Mouse (Mus musculus): Measurements from ENCODE around the gene Slc6a17. TPM values are rescaled to one million over a fixed set of nuclear protein-coding genes. Genes with fewer than 3 reads are reported as not detected.
A peak's percentile ranks its signal among the peaks of the same experiment; 100 is the strongest.

Slc6a17 gene
- polyA plus RNA-seq, 1 experiment from 2014 or later = 3.5 TPM

- H3K27ac ChIP-seq (ENCODE audit: low read depth, low read length) = no peak overlapping the region
- H3K4me1 ChIP-seq (replicated peaks; ENCODE audit: control insufficient read depth, insufficient read depth, low read length) = 0 out of 2 replicates have a peak, but pooled peaks cover 5% of the 10 kb centered on the region
- DNase-seq (ENCODE audit: low spot score) (no peak), ATAC-seq (ENCODE audit: low FRiP score) (no peak)
- H3K4me2 ChIP-seq (replicated peaks; ENCODE audit: low read depth, low read length) = no peak overlapping the region
- H3K9me3 ChIP-seq (ENCODE audit: control insufficient read depth, low read length) = no peaks in the 10 kb centered on the region
- H3K36me3 ChIP-seq (ENCODE audit: control insufficient read depth, insufficient read depth, low read length) = no peaks in the 10 kb centered on the region
- H3K4me3 ChIP-seq (ENCODE audit: low read depth, low read length) = no peak overlapping the region
- WGBS = 75% methylated on average over 4 of the region's 4 CpGs
- no peaks in the 10 kb centered on the region; the same call in 1 of the 2 replicates for H3K27me3 ChIP-seq (ENCODE audit: control insufficient read depth, insufficient read depth, low read length)
- no peak overlapping the region for H3K9ac ChIP-seq (ENCODE audit: low read depth, low read length)
Observed at GRCm38 (mm10) chr3:107533532-107533931, 15.7 kb upstream of the Slc6a17 start.

GRCm38 (mm10) chr3:107530581-107530980 is 12.8 kb upstream of the Slc6a17 start:
- Histone ChIP-seq H3K36me3 (ENCODE audit: control insufficient read depth, insufficient read depth, low read length) (no peaks in the 10 kb centered on the region), H3K27me3 (ENCODE audit: control insufficient read depth, insufficient read depth, low read length) (no peaks in the 10 kb centered on the region), H3K4me3 (ENCODE audit: low read depth, low read length) (no peak overlapping the region), H3K4me2 (replicated peaks; ENCODE audit: low read depth, low read length) (no peak overlapping the region), H3K27ac (ENCODE audit: low read depth, low read length) (no peak overlapping the region), H3K4me1 (replicated peaks; ENCODE audit: control insufficient read depth, insufficient read depth, low read length) (0 out of 2 replicates have a peak, but pooled peaks cover 2% of the 10 kb centered on the region), H3K9ac (ENCODE audit: low read depth, low read length) (no peak overlapping the region), H3K9me3 (ENCODE audit: control insufficient read depth, low read length) (no peaks in the 10 kb centered on the region)
- ATAC-seq (ENCODE audit: low FRiP score) = no peak
- WGBS = 84% methylated on average over 5 of the region's 5 CpGs
- DNase-seq (ENCODE audit: low spot score) = no peak

GRCm38 (mm10) chr3:107529182-107529581 is 11.4 kb upstream of the Slc6a17 start:
- Histone ChIP-seq H3K27me3 (ENCODE audit: control insufficient read depth, insufficient read depth, low read length) (no peaks in the 10 kb centered on the region), H3K27ac (ENCODE audit: low read depth, low read length) (no peak overlapping the region), H3K4me3 (ENCODE audit: low read depth, low read length) (no peak overlapping the region), H3K4me2 (replicated peaks; ENCODE audit: low read depth, low read length) (no peak overlapping the region), H3K9me3 (ENCODE audit: control insufficient read depth, low read length) (no peaks in the 10 kb centered on the region), H3K4me1 (replicated peaks; ENCODE audit: control insufficient read depth, insufficient read depth, low read length) (peaks cover 2% of the 10 kb centered on the region; the same call in 1 of the 2 replicates), H3K9ac (ENCODE audit: low read depth, low read length) (no peak overlapping the region), H3K36me3 (ENCODE audit: control insufficient read depth, insufficient read depth, low read length) (no peaks in the 10 kb centered on the region)
- DNase-seq (ENCODE audit: low spot score) (no peak), ATAC-seq (ENCODE audit: low FRiP score) (peak; percentile 28; the same call in 1 of the 2 replicates)
- 69% methylated on average over 5 of the region's 5 CpGs for WGBS

GRCm38 (mm10) chr3:107528401-107529118 is 10.7 kb upstream of the Slc6a17 start:
- H3K4me1 ChIP-seq (replicated peaks; ENCODE audit: control insufficient read depth, insufficient read depth, low read length) = peaks cover 2% of the 10 kb centered on the region; the same call in 1 of the 2 replicates
- H3K9me3 ChIP-seq (ENCODE audit: control insufficient read depth, low read length) = no peaks in the 10 kb centered on the region
- H3K27ac ChIP-seq (ENCODE audit: low read depth, low read length) = no peak overlapping the region
- DNase-seq (ENCODE audit: low spot score) (peak; percentile 36), ATAC-seq (ENCODE audit: low FRiP score) (peak; percentile 83)
- no peak overlapping the region for H3K9ac ChIP-seq (ENCODE audit: low read depth, low read length)
- H3K36me3 ChIP-seq (ENCODE audit: control insufficient read depth, insufficient read depth, low read length) = no peaks in the 10 kb centered on the region
- no peak overlapping the region for H3K4me2 ChIP-seq (replicated peaks; ENCODE audit: low read depth, low read length)
- 38% methylated on average over 9 of the region's 9 CpGs for WGBS
- no peaks in the 10 kb centered on the region for H3K27me3 ChIP-seq (ENCODE audit: control insufficient read depth, insufficient read depth, low read length)
- H3K4me3 ChIP-seq (ENCODE audit: low read depth, low read length) = no peak overlapping the region

- no peaks in the 10 kb centered on the region for H3K36me3 ChIP-seq (ENCODE audit: control insufficient read depth, insufficient read depth, low read length)
- WGBS = 47% methylated on average over 6 of the region's 6 CpGs
- no peak overlapping the region for H3K9ac ChIP-seq (ENCODE audit: low read depth, low read length)
- H3K4me3 ChIP-seq (ENCODE audit: low read depth, low read length) = no peak overlapping the region
- H3K27me3 ChIP-seq (ENCODE audit: control insufficient read depth, insufficient read depth, low read length) = peaks cover 11% of the 10 kb centered on the region; the same call in 1 of the 2 replicates
- no peak for DNase-seq (ENCODE audit: low spot score)
- H3K27ac ChIP-seq (ENCODE audit: low read depth, low read length) = no peak overlapping the region
- no peak overlapping the region for H3K4me2 ChIP-seq (replicated peaks; ENCODE audit: low read depth, low read length)
- H3K9me3 ChIP-seq (ENCODE audit: control insufficient read depth, low read length) = no peaks in the 10 kb centered on the region
- peaks cover 2% of the 10 kb centered on the region; the same call in 1 of the 2 replicates for H3K4me1 ChIP-seq (replicated peaks; ENCODE audit: control insufficient read depth, insufficient read depth, low read length)
- ATAC-seq (ENCODE audit: low FRiP score) = no peak
Observed at GRCm38 (mm10) chr3:107524547-107524946, 6.7 kb upstream of the Slc6a17 start.

- H3K4me3 ChIP-seq (ENCODE audit: low read depth, low read length) = no peak overlapping the region
- no peak overlapping the region for H3K27ac ChIP-seq (ENCODE audit: low read depth, low read length)
- no peak for DNase-seq (ENCODE audit: low spot score)
- no peaks in the 10 kb centered on the region for H3K36me3 ChIP-seq (ENCODE audit: control insufficient read depth, insufficient read depth, low read length)
- no peaks in the 10 kb centered on the region for H3K9me3 ChIP-seq (ENCODE audit: control insufficient read depth, low read length)
- whole genome bisulfite sequencing = 71% methylated on average over 5 of the region's 5 CpGs
- H3K4me1 ChIP-seq (replicated peaks; ENCODE audit: control insufficient read depth, insufficient read depth, low read length) = peaks cover 6% of the 10 kb centered on the region
- no peak overlapping the region for H3K9ac ChIP-seq (ENCODE audit: low read depth, low read length)
- ATAC-seq (ENCODE audit: low FRiP score) = no peak
- no peak overlapping the region for H3K4me2 ChIP-seq (replicated peaks; ENCODE audit: low read depth, low read length)
- peaks cover 43% of the 10 kb centered on the region for H3K27me3 ChIP-seq (ENCODE audit: control insufficient read depth, insufficient read depth, low read length)
Observed at GRCm38 (mm10) chr3:107520931-107521330, 3.1 kb upstream of the Slc6a17 start.

- H3K36me3 ChIP-seq (ENCODE audit: control insufficient read depth, insufficient read depth, low read length) = no peaks in the 10 kb centered on the region
- no peaks in the 10 kb centered on the region for H3K9me3 ChIP-seq (ENCODE audit: control insufficient read depth, low read length)
- peak; percentile 82 for ATAC-seq (ENCODE audit: low FRiP score)
- H3K9ac ChIP-seq (ENCODE audit: low read depth, low read length) = peak overlapping the region; percentile 58; the same call in 1 of the 2 replicates
- H3K4me2 ChIP-seq (replicated peaks; ENCODE audit: low read depth, low read length) = peak overlapping the region; percentile 98
- WGBS = 4% methylated on average over 53 of the region's 55 CpGs
- no peak overlapping the region; the same call in 1 of the 2 replicates for H3K27ac ChIP-seq (ENCODE audit: low read depth, low read length)
- peaks cover 48% of the 10 kb centered on the region for H3K27me3 ChIP-seq (ENCODE audit: control insufficient read depth, insufficient read depth, low read length)
- peak; percentile 70 for DNase-seq (ENCODE audit: low spot score)
- peaks cover 6% of the 10 kb centered on the region for H3K4me1 ChIP-seq (replicated peaks; ENCODE audit: control insufficient read depth, insufficient read depth, low read length)
- H3K4me3 ChIP-seq (ENCODE audit: low read depth, low read length) = peak overlapping the region; percentile 48
Observed at GRCm38 (mm10) chr3:107516776-107517630, 815 bp downstream of the Slc6a17 start.

GRCm38 (mm10) chr3:107515989-107516388 is 1.8 kb downstream of the Slc6a17 start:
- Histone ChIP-seq H3K4me3 (ENCODE audit: low read depth, low read length) (no peak overlapping the region), H3K27ac (ENCODE audit: low read depth, low read length) (no peak overlapping the region), H3K27me3 (ENCODE audit: control insufficient read depth, insufficient read depth, low read length) (peaks cover 44% of the 10 kb centered on the region), H3K4me2 (replicated peaks; ENCODE audit: low read depth, low read length) (no peak overlapping the region), H3K36me3 (ENCODE audit: control insufficient read depth, insufficient read depth, low read length) (no peaks in the 10 kb centered on the region), H3K9ac (ENCODE audit: low read depth, low read length) (no peak overlapping the region), H3K4me1 (replicated peaks; ENCODE audit: control insufficient read depth, insufficient read depth, low read length) (peaks cover 6% of the 10 kb centered on the region), H3K9me3 (ENCODE audit: control insufficient read depth, low read length) (no peaks in the 10 kb centered on the region)
- 72% methylated on average over 4 of the region's 4 CpGs for WGBS
- DNase-seq (ENCODE audit: low spot score) (no peak), ATAC-seq (ENCODE audit: low FRiP score) (no peak)
